Mouse (Mus musculus) heart, adult 2 months (tissue): ENCODE data around the gene Gm29554. TPM values are rescaled to one million over a fixed set of nuclear protein-coding genes. Genes with fewer than 3 reads are reported as not detected.
"Not testable (repeated sequence)": the region's sequence is repeated elsewhere in the genome, so short reads cannot be mapped to it uniquely, and the experiment has no call there.

ENCODE experiments used
- DNase-seq, 2 experiments: peaks; one replicate each; pipeline ENCODE4 v3.0.0; 2021
- H3K27ac ChIP-seq: fragments of 200-600 bp; 2 replicates; pipeline ENCODE4 v1.8.1; 2022
- H3K27me3 ChIP-seq: fragments of 200-500 bp; 2 replicates; pipeline ENCODE4 v1.6.1; 2012; ENCODE audit warnings: mild to moderate bottlenecking, low read length, inconsistent platforms, mixed read lengths; ENCODE audit not compliant: control insufficient read depth, insufficient read depth
- H3K36me3 ChIP-seq: fragments of 200-500 bp; 2 replicates; pipeline ENCODE4 v1.6.1; 2012; ENCODE audit warnings: low read length, inconsistent platforms; ENCODE audit not compliant: control insufficient read depth, insufficient read depth
- H3K4me1 ChIP-seq: fragments of 200-500 bp; 2 replicates; pipeline ENCODE4 v1.6.1; 2011; ENCODE audit warnings: low read length; ENCODE audit not compliant: control insufficient read depth, insufficient read depth
- H3K4me3 ChIP-seq: fragments of 200-600 bp; 2 replicates; pipeline ENCODE4 v1.8.1; 2022
- H3K79me2 ChIP-seq: fragments of 200-500 bp; replicated peaks from 2 replicates; pipeline ENCODE4 v1.6.1; 2012; ENCODE audit warnings: mild to moderate bottlenecking, inconsistent platforms, low read length, moderate library complexity, mixed read lengths; ENCODE audit not compliant: control insufficient read depth, insufficient read depth
- H3K9ac ChIP-seq: fragments of 200-500 bp; 2 replicates; pipeline ENCODE4 v1.6.1; 2012; ENCODE audit warnings: low read depth, mild to moderate bottlenecking, control low read depth, inconsistent platforms, low read length, mixed read lengths
- WGBS: fragments of 180-500 bp; shearing (Covaris S2); methylation state at CpG from one replicate; pipeline ENCODE4 v1.1.7; 2018; 5-methylcytosine and 5-hydroxymethylcytosine counted together
- intact Hi-C: fragments of 180-260 bp; cut with DNase I; formaldehyde crosslinking; loops from one replicate; pipeline ENCODE4 v1.15.1; 2025
- long read RNA-seq: library from polyadenylated mRNA; stranded (forward); transcript quantifications from one replicate; pipeline ENCODE4 v2.0.0, GENCODE M21; 2021
- polyA plus RNA-seq: library from polyadenylated mRNA; depleted of rRNA; stranded (reverse); fragments of >200 nt; gene quantifications from 2 replicates; pipeline ENCODE4 v1.2.3, GENCODE M21; 2012; rRNA removed
- total RNA-seq, 2 experiments: library from RNA; stranded (reverse); gene quantifications; 2 replicates each; pipeline ENCODE4 v1.2.3; 2021

Gm29554 gene
- total RNA-seq (not detected), polyA plus RNA-seq (not detected in 2 replicates)
- long read RNA-seq = 0 reads

DNA sequence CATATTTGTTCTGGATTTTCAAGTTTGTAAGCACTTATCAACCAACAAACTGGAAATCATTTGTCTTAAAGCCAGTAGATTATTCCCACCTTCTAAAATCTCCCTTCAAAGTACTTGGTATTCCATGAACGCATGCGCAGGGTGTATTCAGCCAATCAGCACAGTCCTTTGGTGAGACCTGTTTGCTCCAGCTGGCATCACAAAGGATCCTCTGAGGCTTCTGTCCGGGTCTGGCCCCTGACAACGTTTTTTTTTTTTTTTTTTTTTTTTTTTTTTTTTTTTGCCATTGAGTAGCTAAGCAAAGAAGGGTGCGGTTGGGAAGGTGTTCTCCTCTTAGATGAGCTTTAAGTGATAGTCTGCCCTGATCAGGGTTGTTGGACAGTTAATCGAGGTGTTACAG is at the start of gene Gm29554:
TSS of gene Gm29554 (plus strand) at position 301 of the 400 bp plus-strand sequence.
- H3K4me3 ChIP-seq, H3K79me2 ChIP-seq, intact Hi-C loops, H3K9ac ChIP-seq, H3K36me3 ChIP-seq, H3K27ac ChIP-seq, H3K4me1 ChIP-seq, DNase-seq, H3K27me3 ChIP-seq: not testable (repeated sequence)
- no CpG with 5 or more reads among the region's 6 CpGs for WGBS

Other genes with a start within 250 kb of the Gm29554 start
- gene Gm20812, start 108.0 kb downstream of the Gm29554 start, total RNA-seq = not detected
- gene Gm20812, start 108.0 kb downstream of the Gm29554 start, polyA plus RNA-seq = not detected in 2 replicates